Mouse (Mus musculus): Measurements from ENCODE around the gene Med17.

Med17 gene

GRCm38 (mm10) chr9:15237516-15238296, 42.0 kb downstream of the Med17 start:
- peak; percentile 33 for DNase-seq (ENCODE audit: low spot score)

DNA sequence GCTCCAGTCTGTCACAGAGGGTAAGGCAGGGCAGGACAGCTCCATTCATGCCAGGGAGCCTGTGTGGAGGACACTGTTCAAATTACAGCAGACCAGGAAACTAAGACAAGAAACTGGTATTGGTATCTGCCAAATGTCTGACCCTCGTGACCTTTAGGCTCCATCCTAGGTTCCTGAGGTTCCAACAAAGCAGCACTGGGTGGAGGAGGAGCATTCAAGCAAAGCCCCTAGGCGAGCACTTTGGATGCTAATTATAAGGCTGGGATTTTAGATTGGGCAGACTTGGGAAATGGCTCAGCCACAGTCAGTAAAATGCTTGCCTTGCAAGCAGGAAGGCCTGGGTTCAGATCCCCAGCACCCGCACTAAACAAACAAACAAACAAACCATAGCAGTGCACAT, 43.7 kb downstream of the Med17 start:
- peak; percentile 25 for DNase-seq (ENCODE audit: low spot score)

DNA sequence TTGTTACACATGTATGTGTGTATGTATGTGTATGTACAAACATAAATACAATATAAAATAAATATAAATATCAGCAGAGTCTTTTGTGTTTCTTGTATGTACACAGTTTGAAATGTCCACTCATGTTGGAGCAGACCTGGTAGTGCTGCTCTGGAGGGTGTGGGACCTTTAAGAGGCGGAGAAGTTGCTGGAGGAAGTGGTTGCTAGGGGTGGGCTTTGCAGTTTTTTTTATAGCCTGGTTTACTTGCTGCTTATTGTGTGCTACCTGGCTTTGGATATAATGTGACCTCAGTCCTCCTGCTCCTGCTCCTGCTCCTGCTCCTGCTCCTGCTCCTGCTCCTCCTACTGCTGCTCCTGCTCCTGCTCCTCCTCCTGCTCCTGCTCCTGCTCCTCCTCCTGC, 46.1 kb downstream of the Med17 start:
- peak; percentile 9 for DNase-seq (ENCODE audit: low spot score)

DNA sequence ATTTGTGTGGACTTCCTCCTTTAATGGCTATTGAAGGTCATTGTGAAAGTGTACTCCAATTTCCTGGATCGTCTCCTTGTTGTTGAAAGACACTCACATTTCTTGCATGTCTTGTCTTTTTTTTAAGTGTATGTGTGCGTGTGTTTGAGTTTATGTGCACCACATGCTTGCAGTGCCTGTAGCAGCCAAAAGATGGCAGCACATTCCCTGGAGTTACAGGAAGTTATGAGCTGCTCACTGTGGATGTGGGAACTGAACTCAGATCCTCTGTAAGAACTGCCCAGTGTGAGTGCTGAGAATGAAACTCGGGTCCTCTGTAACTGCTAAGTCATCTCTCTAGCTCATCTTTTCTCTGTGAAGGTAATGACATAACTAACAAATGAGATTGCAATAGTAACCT, 47.3 kb downstream of the Med17 start:
- peak; percentile 31 for DNase-seq (ENCODE audit: low spot score)

GRCm38 (mm10) chr9:15224912-15225311, 54.8 kb downstream of the Med17 start:
- DNase-seq (ENCODE audit: low spot score) = peak; percentile 2

DNA sequence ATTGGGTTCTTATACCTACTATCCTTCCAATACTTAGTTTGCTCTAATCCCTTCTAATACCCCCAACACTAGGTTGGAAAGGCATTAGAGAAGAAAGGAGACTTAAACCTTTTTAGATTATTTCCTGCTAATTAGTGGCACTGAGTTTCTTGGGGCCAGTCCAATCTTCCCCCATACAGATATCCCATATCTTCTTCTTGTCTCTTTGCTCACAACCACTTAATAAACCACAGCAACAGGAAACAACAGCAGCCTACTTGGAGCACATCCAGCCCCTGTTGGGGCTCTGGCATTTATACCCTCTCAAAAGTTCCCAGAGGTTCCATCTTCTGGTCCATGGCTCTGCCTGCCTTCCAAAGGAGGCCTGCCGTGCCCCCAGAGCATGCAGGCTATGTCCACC, 66.0 kb downstream of the Med17 start:
- DNase-seq (ENCODE audit: low spot score) = no peak

DNA sequence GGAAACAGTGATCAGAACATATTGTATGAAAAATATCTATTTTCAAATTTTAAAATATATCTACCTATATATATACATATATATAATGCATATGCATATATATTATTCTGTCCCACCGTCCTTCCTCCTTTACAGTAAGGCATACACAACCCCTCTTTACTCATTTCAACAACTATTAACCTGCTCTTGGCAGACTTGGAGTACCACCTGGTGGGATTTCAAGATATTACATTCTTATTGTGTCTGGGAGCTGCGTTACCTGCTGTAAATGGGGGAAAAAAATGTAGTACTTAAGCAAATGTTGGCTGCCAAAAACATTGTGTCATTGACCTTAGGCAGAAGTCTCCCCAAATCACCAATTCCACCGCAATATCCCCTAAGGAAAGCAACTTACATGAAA, 67.9 kb downstream of the Med17 start:
- DNase-seq (ENCODE audit: low spot score) = no peak

All from testis, postnatal 10 days (tissue).